Mouse (Mus musculus) CD4-positive, CD25-positive, alpha-beta regulatory T cell, adult 9 weeks (primary cell): ENCODE measurements around the gene Mknk2. TPM values are rescaled to one million over a fixed set of nuclear protein-coding genes. Genes with fewer than 3 reads are reported as not detected.

ENCODE experiments used
- polyA plus RNA-seq: library from polyadenylated mRNA; unstranded; fragments of 100-300 nt; shearing (Covaris generic); gene quantifications from one replicate; pipeline ENCODE4 v1.2.1, GENCODE M21; 2017

The Mknk2 gene
- polyA plus RNA-seq: 15.4 TPM

GRCm38 (mm10) chr10:80677942-80678436 lies at the start of gene Mknk2:
Gene Mknk2, minus strand, starts transcription at chr10:80678112.

GRCm38 (mm10) chr10:80701721-80702535 lies 24.0 kb upstream of the Mknk2 start, which contains the start of the genes Mob3a and Izumo4:
Gene Mob3a, minus strand, starts transcription at chr10:80701977.
Gene Izumo4, plus strand, starts transcription at chr10:80702184.

GRCm38 (mm10) chr10:80656863-80657623 lies 20.9 kb downstream of the Mknk2 start, which contains the start of gene Btbd2:
Gene Btbd2, minus strand, starts transcription at chr10:80657071.

GRCm38 (mm10) chr10:80622661-80623456 lies 55.1 kb downstream of the Mknk2 start, which contains the start of gene Csnk1g2:
Gene Csnk1g2, plus strand, starts transcription at chr10:80622838.

Other genes with a start within 250 kb of the Mknk2 start
- 15.8 TPM for gene Tcf3, start 244.5 kb downstream of the Mknk2 start, polyA plus RNA-seq
- gene Onecut3, start 183.3 kb downstream of the Mknk2 start, polyA plus RNA-seq: not detected
- not detected for gene Atp8b3, start 139.0 kb downstream of the Mknk2 start, polyA plus RNA-seq
- gene Rexo1, start 116.6 kb downstream of the Mknk2 start, polyA plus RNA-seq: 38.4 TPM
- 0.87 TPM for gene Klf16, start 100.8 kb downstream of the Mknk2 start, polyA plus RNA-seq
- gene Abhd17a, start 87.8 kb downstream of the Mknk2 start, polyA plus RNA-seq: 23.8 TPM
- 128 TPM for gene Scamp4, start 75.2 kb downstream of the Mknk2 start, polyA plus RNA-seq
- gene Adat3, start 75.2 kb downstream of the Mknk2 start, polyA plus RNA-seq: 5.2 TPM
- 6.8 TPM for gene Gm49322, start 72.1 kb downstream of the Mknk2 start, polyA plus RNA-seq
- 9.4 TPM for gene Csnk1g2, start 55.3 kb downstream of the Mknk2 start, polyA plus RNA-seq
- gene Btbd2, start 21.0 kb downstream of the Mknk2 start, polyA plus RNA-seq: 4.2 TPM
- gene Mob3a, start 23.9 kb upstream of the Mknk2 start, polyA plus RNA-seq: 385 TPM
- 188 TPM for gene Izumo4, start 24.1 kb upstream of the Mknk2 start, polyA plus RNA-seq
- gene Ap3d1, start 64.2 kb upstream of the Mknk2 start, polyA plus RNA-seq: 34.9 TPM
- gene Dot1l, start 77.1 kb upstream of the Mknk2 start, polyA plus RNA-seq: 7.6 TPM
- gene Sf3a2, start 120.1 kb upstream of the Mknk2 start, polyA plus RNA-seq: 98.7 TPM
- 166 TPM for gene Plekhj1, start 120.5 kb upstream of the Mknk2 start, polyA plus RNA-seq
- gene Amh, start 127.1 kb upstream of the Mknk2 start, polyA plus RNA-seq: not detected
- not detected for gene Jsrp1, start 135.4 kb upstream of the Mknk2 start, polyA plus RNA-seq
- gene Oaz1, start 148.5 kb upstream of the Mknk2 start, polyA plus RNA-seq: 2,307 TPM
- gene Lingo3, start 165.9 kb upstream of the Mknk2 start, polyA plus RNA-seq: not detected
- 236 TPM for gene Lsm7, start 177.1 kb upstream of the Mknk2 start, polyA plus RNA-seq
- gene Sppl2b, start 177.2 kb upstream of the Mknk2 start, polyA plus RNA-seq: 35.5 TPM
- not detected for gene Tmprss9, start 193.7 kb upstream of the Mknk2 start, polyA plus RNA-seq
- gene Timm13, start 222.9 kb upstream of the Mknk2 start, polyA plus RNA-seq: 269 TPM
- 10.1 TPM for gene Lmnb2, start 240.1 kb upstream of the Mknk2 start, polyA plus RNA-seq